Mouse (Mus musculus) stomach, embryonic 16.5 days (tissue): ENCODE data around the gene Adcy1. TPM values are rescaled to one million over a fixed set of nuclear protein-coding genes. Genes with fewer than 3 reads are reported as not detected.

Source experiments
- ATAC-seq: fragments of 200-750 bp; cut with Nextera tagmentation; 2 replicates; pipeline ENCODE4 v1.8.0; 2017; ENCODE audit warnings: moderate number of reproducible peaks, moderate TSS enrichment; ENCODE audit not compliant: insufficient read depth, low FRiP score
- H3K27ac ChIP-seq: fragments of 300-500 bp; sonication (generic); 2 replicates; pipeline ENCODE4 v1.5.1; 2014; ENCODE audit warnings: low read length
- H3K27me3 ChIP-seq: fragments of 300-500 bp; sonication (generic); 2 replicates; pipeline ENCODE4 v1.6.1; 2014; ENCODE audit warnings: low read length, control low read depth, mixed read lengths; ENCODE audit not compliant: control insufficient read depth, insufficient read depth
- H3K36me3 ChIP-seq: fragments of 300-500 bp; sonication (generic); 2 replicates; pipeline ENCODE4 v1.6.1; 2014; ENCODE audit warnings: low read length; ENCODE audit not compliant: control insufficient read depth, insufficient read depth
- H3K4me1 ChIP-seq: fragments of 300-500 bp; sonication (generic); 2 replicates; pipeline ENCODE4 v1.6.1; 2014; ENCODE audit warnings: low read length, control low read depth, mixed read lengths; ENCODE audit not compliant: control insufficient read depth, insufficient read depth
- H3K4me2 ChIP-seq: fragments of 300-500 bp; sonication (generic); 2 replicates; pipeline ENCODE4 v1.6.1; 2014; ENCODE audit warnings: low read depth, low read length, mixed read lengths
- H3K4me3 ChIP-seq: fragments of 300-500 bp; sonication (generic); replicated peaks from 2 replicates; pipeline ENCODE4 v1.5.1; 2014; ENCODE audit warnings: mild to moderate bottlenecking, low read length
- H3K9ac ChIP-seq: fragments of 300-500 bp; sonication (generic); 2 replicates; pipeline ENCODE4 v1.6.1; 2014; ENCODE audit warnings: low read length
- H3K9me3 ChIP-seq: fragments of 300-500 bp; sonication (generic); replicated peaks from 2 replicates; pipeline ENCODE4 v1.6.1; 2016; ENCODE audit warnings: low read length, control low read depth; ENCODE audit not compliant: control insufficient read depth
- whole genome bisulfite sequencing: fragments of 180-500 bp; shearing (Covaris S2); extraction: QIAGEN DNeasy Blood & Tissue Kit; methylation state at CpG from one replicate; pipeline ENCODE4 v1.1.7; 2014; 5-methylcytosine and 5-hydroxymethylcytosine counted together
- polyA plus RNA-seq: library from polyadenylated mRNA; unstranded; fragments of >200 nt; fragmentation: Nextera tagmentation; extraction: Ambion mirVana; gene quantifications from 2 replicates; pipeline ENCODE4 v1.2.1, GENCODE M21; 2015

Adcy1 gene
- polyA plus RNA-seq, 1 experiment from 2014 or later = 2.2 TPM

GRCm38 (mm10) chr11:7083911-7084310 lies 20.6 kb downstream of the Adcy1 start:
- Histone ChIP-seq H3K9ac (no peak overlapping the region), H3K36me3 (no peaks in the 10 kb centered on the region), H3K27ac (no peak overlapping the region), H3K9me3 (no peaks in the 10 kb centered on the region), H3K4me3 (no peak overlapping the region), H3K27me3 (no peaks in the 10 kb centered on the region), H3K4me1 (no peaks in the 10 kb centered on the region), H3K4me2 (no peak overlapping the region)
- ATAC-seq = no peak
- 81% methylated on average over 1 of the region's 1 CpGs for WGBS

- Histone ChIP-seq H3K36me3 (no peaks in the 10 kb centered on the region), H3K9ac (no peak overlapping the region), H3K27me3 (no peaks in the 10 kb centered on the region), H3K4me1 (no peaks in the 10 kb centered on the region), H3K27ac (no peak overlapping the region), H3K4me3 (no peak overlapping the region), H3K4me2 (no peak overlapping the region), H3K9me3 (no peaks in the 10 kb centered on the region)
- WGBS = 81% methylated on average over 5 of the region's 5 CpGs
- no peak for ATAC-seq
Observed at GRCm38 (mm10) chr11:7085184-7085583, 21.9 kb downstream of the Adcy1 start.

GRCm38 (mm10) chr11:7091120-7091519 lies 27.8 kb downstream of the Adcy1 start:
- Histone ChIP-seq H3K36me3 (no peaks in the 10 kb centered on the region), H3K4me2 (no peak overlapping the region), H3K9ac (no peak overlapping the region), H3K27ac (no peak overlapping the region), H3K4me3 (no peak overlapping the region), H3K4me1 (no peaks in the 10 kb centered on the region), H3K9me3 (0 out of 2 replicates have a peak, but pooled peaks cover 4% of the 10 kb centered on the region), H3K27me3 (no peaks in the 10 kb centered on the region)
- no peak for ATAC-seq
- 89% methylated on average over 5 of the region's 5 CpGs for WGBS

GRCm38 (mm10) chr11:7094844-7095243 lies 31.6 kb downstream of the Adcy1 start:
- WGBS = 92% methylated on average over 6 of the region's 6 CpGs
- no peaks in the 10 kb centered on the region for H3K4me1 ChIP-seq
- H3K27ac ChIP-seq = no peak overlapping the region
- no peak for ATAC-seq
- H3K4me3 ChIP-seq = no peak overlapping the region
- H3K36me3 ChIP-seq = no peaks in the 10 kb centered on the region
- H3K9me3 ChIP-seq = 0 out of 2 replicates have a peak, but pooled peaks cover 4% of the 10 kb centered on the region
- no peaks in the 10 kb centered on the region for H3K27me3 ChIP-seq
- H3K9ac ChIP-seq = no peak overlapping the region
- no peak overlapping the region for H3K4me2 ChIP-seq

- 81% methylated on average over 6 of the region's 6 CpGs for WGBS
- no peaks in the 10 kb centered on the region for H3K27me3 ChIP-seq
- no peak overlapping the region for H3K4me3 ChIP-seq
- no peak for ATAC-seq
- H3K4me2 ChIP-seq = no peak overlapping the region
- no peak overlapping the region for H3K27ac ChIP-seq
- H3K9me3 ChIP-seq = no peaks in the 10 kb centered on the region
- no peak overlapping the region for H3K9ac ChIP-seq
- no peaks in the 10 kb centered on the region for H3K4me1 ChIP-seq
- H3K36me3 ChIP-seq = no peaks in the 10 kb centered on the region
Observed at GRCm38 (mm10) chr11:7101674-7102073, 38.4 kb downstream of the Adcy1 start.

GRCm38 (mm10) chr11:7102256-7103194 lies 39.2 kb downstream of the Adcy1 start:
- H3K4me1 ChIP-seq = no peaks in the 10 kb centered on the region
- H3K4me3 ChIP-seq = no peak overlapping the region
- 65% methylated on average over 14 of the region's 14 CpGs for WGBS
- H3K9me3 ChIP-seq = no peaks in the 10 kb centered on the region
- H3K27me3 ChIP-seq = no peaks in the 10 kb centered on the region
- no peak for ATAC-seq
- no peak overlapping the region for H3K27ac ChIP-seq
- H3K9ac ChIP-seq = no peak overlapping the region
- H3K4me2 ChIP-seq = no peak overlapping the region
- no peaks in the 10 kb centered on the region for H3K36me3 ChIP-seq

- Histone ChIP-seq H3K4me1 (no peaks in the 10 kb centered on the region), H3K4me2 (no peak overlapping the region), H3K4me3 (no peak overlapping the region), H3K27me3 (no peaks in the 10 kb centered on the region), H3K9me3 (no peaks in the 10 kb centered on the region), H3K9ac (no peak overlapping the region), H3K27ac (no peak overlapping the region), H3K36me3 (no peaks in the 10 kb centered on the region)
- 85% methylated on average over 8 of the region's 8 CpGs for WGBS
- no peak for ATAC-seq
Observed at GRCm38 (mm10) chr11:7105337-7105736, 42.0 kb downstream of the Adcy1 start.

- Histone ChIP-seq H3K4me3 (no peak overlapping the region), H3K27ac (no peak overlapping the region), H3K27me3 (no peaks in the 10 kb centered on the region), H3K4me1 (no peaks in the 10 kb centered on the region), H3K36me3 (no peaks in the 10 kb centered on the region), H3K4me2 (no peak overlapping the region), H3K9me3 (no peaks in the 10 kb centered on the region), H3K9ac (no peak overlapping the region)
- no peak for ATAC-seq
- whole genome bisulfite sequencing = 76% methylated on average over 4 of the region's 4 CpGs
Observed at GRCm38 (mm10) chr11:7109131-7109530, 45.8 kb downstream of the Adcy1 start.

GRCm38 (mm10) chr11:7113046-7113445 lies 49.8 kb downstream of the Adcy1 start:
- ATAC-seq = no peak
- Histone ChIP-seq H3K9ac (no peak overlapping the region), H3K4me1 (no peaks in the 10 kb centered on the region), H3K27me3 (no peaks in the 10 kb centered on the region), H3K9me3 (no peaks in the 10 kb centered on the region), H3K4me2 (no peak overlapping the region), H3K4me3 (no peak overlapping the region), H3K27ac (no peak overlapping the region), H3K36me3 (no peaks in the 10 kb centered on the region)
- WGBS = 64% methylated on average over 4 of the region's 4 CpGs
